Mouse (Mus musculus): Measurements from ENCODE around the gene Crhr2.

GRCm38 (mm10) chr6:55082261-55083051 is 50.4 kb downstream of the Crhr2 start:
- TF ChIP-seq CTCF (IDR thresholded peaks at IDR 0.05; ENCODE audit: control insufficient read depth, insufficient read depth, insufficient read length) (no peak), USF1 (IDR thresholded peaks at IDR 0.05; ENCODE audit: low read depth) (no peak), FOSL1 (IDR thresholded peaks at IDR 0.05; ENCODE audit: insufficient read depth, low read length, poor library complexity, severe bottlenecking) (no peak), MAX (IDR thresholded peaks at IDR 0.05) (no peak), CEBPB (IDR thresholded peaks at IDR 0.05; ENCODE audit: low read depth) (no peak)
